Mouse (Mus musculus): Measurements from ENCODE around the gene Col27a1. TPM values are rescaled to one million over a fixed set of nuclear protein-coding genes. Genes with fewer than 3 reads are reported as not detected.

Col27a1 gene
- polyA plus RNA-seq, 1 experiment from 2014 or later = 5.0 TPM

- no peak for ATAC-seq
- Histone ChIP-seq H3K27ac (ENCODE audit: low read depth, low read length) (no peak overlapping the region), H3K4me2 (replicated peaks; ENCODE audit: low read depth) (no peak overlapping the region), H3K4me1 (replicated peaks; ENCODE audit: control insufficient read depth, insufficient read depth, low read length) (no peaks in the 10 kb centered on the region), H3K9me3 (ENCODE audit: control insufficient read depth) (no peaks in the 10 kb centered on the region), H3K4me3 (ENCODE audit: low read depth, low read length) (no peak overlapping the region), H3K9ac (ENCODE audit: low read depth, low read length) (no peak overlapping the region), H3K36me3 (ENCODE audit: control insufficient read depth, insufficient read depth) (peaks cover 8% of the 10 kb centered on the region; the same call in 1 of the 2 replicates), H3K27me3 (replicated peaks; ENCODE audit: control insufficient read depth, insufficient read depth, low read length) (no peaks in the 10 kb centered on the region)
- WGBS = 56% methylated on average over 2 of the region's 2 CpGs
- TF ChIP-seq CTCF (IDR thresholded peaks at IDR 0.05; ENCODE audit: low read depth) = no peak
Observed at GRCm38 (mm10) chr4:63290081-63290480, 76.3 kb downstream of the Col27a1 start.

- TF ChIP-seq CTCF (IDR thresholded peaks at IDR 0.05; ENCODE audit: low read depth) = 0 out of 2 replicates have a peak, but pooled peaks have one; percentile 9
- Histone ChIP-seq H3K9ac (ENCODE audit: low read depth, low read length) (no peak overlapping the region), H3K27ac (ENCODE audit: low read depth, low read length) (no peak overlapping the region), H3K4me2 (replicated peaks; ENCODE audit: low read depth) (no peak overlapping the region), H3K4me3 (ENCODE audit: low read depth, low read length) (no peak overlapping the region), H3K27me3 (replicated peaks; ENCODE audit: control insufficient read depth, insufficient read depth, low read length) (no peaks in the 10 kb centered on the region), H3K4me1 (replicated peaks; ENCODE audit: control insufficient read depth, insufficient read depth, low read length) (no peaks in the 10 kb centered on the region), H3K36me3 (ENCODE audit: control insufficient read depth, insufficient read depth) (0 out of 2 replicates have a peak, but pooled peaks cover 3% of the 10 kb centered on the region), H3K9me3 (ENCODE audit: control insufficient read depth) (no peaks in the 10 kb centered on the region)
- WGBS = 55% methylated on average over 7 of the region's 7 CpGs
- ATAC-seq = peak; percentile 31; the same call in 1 of the 2 replicates
Observed at GRCm38 (mm10) chr4:63291075-63291474, 77.3 kb downstream of the Col27a1 start.

GRCm38 (mm10) chr4:63291658-63292057, 77.9 kb downstream of the Col27a1 start:
- no peak for TF ChIP-seq CTCF (IDR thresholded peaks at IDR 0.05; ENCODE audit: low read depth)
- Histone ChIP-seq H3K27me3 (replicated peaks; ENCODE audit: control insufficient read depth, insufficient read depth, low read length) (no peaks in the 10 kb centered on the region), H3K27ac (ENCODE audit: low read depth, low read length) (no peak overlapping the region), H3K4me1 (replicated peaks; ENCODE audit: control insufficient read depth, insufficient read depth, low read length) (no peaks in the 10 kb centered on the region), H3K4me3 (ENCODE audit: low read depth, low read length) (no peak overlapping the region), H3K9ac (ENCODE audit: low read depth, low read length) (no peak overlapping the region), H3K36me3 (ENCODE audit: control insufficient read depth, insufficient read depth) (0 out of 2 replicates have a peak, but pooled peaks cover 3% of the 10 kb centered on the region), H3K4me2 (replicated peaks; ENCODE audit: low read depth) (no peak overlapping the region), H3K9me3 (ENCODE audit: control insufficient read depth) (no peaks in the 10 kb centered on the region)
- 94% methylated on average over 4 of the region's 4 CpGs for WGBS
- no peak for ATAC-seq

- TF ChIP-seq CTCF (IDR thresholded peaks at IDR 0.05; ENCODE audit: low read depth) = no peak
- Histone ChIP-seq H3K9me3 (ENCODE audit: control insufficient read depth) (no peaks in the 10 kb centered on the region), H3K36me3 (ENCODE audit: control insufficient read depth, insufficient read depth) (0 out of 2 replicates have a peak, but pooled peaks cover 3% of the 10 kb centered on the region), H3K27ac (ENCODE audit: low read depth, low read length) (no peak overlapping the region), H3K9ac (ENCODE audit: low read depth, low read length) (no peak overlapping the region), H3K27me3 (replicated peaks; ENCODE audit: control insufficient read depth, insufficient read depth, low read length) (no peaks in the 10 kb centered on the region), H3K4me1 (replicated peaks; ENCODE audit: control insufficient read depth, insufficient read depth, low read length) (no peaks in the 10 kb centered on the region), H3K4me3 (ENCODE audit: low read depth, low read length) (no peak overlapping the region), H3K4me2 (replicated peaks; ENCODE audit: low read depth) (no peak overlapping the region)
- ATAC-seq = no peak
- 95% methylated on average over 1 of the region's 1 CpGs for WGBS
Observed at GRCm38 (mm10) chr4:63295641-63296040, 81.8 kb downstream of the Col27a1 start.

- no peak for ATAC-seq
- no peak for TF ChIP-seq CTCF (IDR thresholded peaks at IDR 0.05; ENCODE audit: low read depth)
- WGBS = 58% methylated on average over 3 of the region's 3 CpGs
- H3K4me2 ChIP-seq (replicated peaks; ENCODE audit: low read depth) = no peak overlapping the region
- no peak overlapping the region for H3K4me3 ChIP-seq (ENCODE audit: low read depth, low read length)
- H3K27ac ChIP-seq (ENCODE audit: low read depth, low read length) = no peak overlapping the region
- H3K4me1 ChIP-seq (replicated peaks; ENCODE audit: control insufficient read depth, insufficient read depth, low read length) = no peaks in the 10 kb centered on the region
- H3K9me3 ChIP-seq (ENCODE audit: control insufficient read depth) = no peaks in the 10 kb centered on the region
- H3K36me3 ChIP-seq (ENCODE audit: control insufficient read depth, insufficient read depth) = 0 out of 2 replicates have a peak, but pooled peaks cover 3% of the 10 kb centered on the region
- H3K9ac ChIP-seq (ENCODE audit: low read depth, low read length) = no peak overlapping the region
- no peaks in the 10 kb centered on the region for H3K27me3 ChIP-seq (replicated peaks; ENCODE audit: control insufficient read depth, insufficient read depth, low read length)
Observed at GRCm38 (mm10) chr4:63296263-63296662, 82.5 kb downstream of the Col27a1 start.

GRCm38 (mm10) chr4:63296876-63297275, 83.1 kb downstream of the Col27a1 start:
- H3K36me3 ChIP-seq (ENCODE audit: control insufficient read depth, insufficient read depth) = peaks cover 5% of the 10 kb centered on the region; the same call in 1 of the 2 replicates
- no peak overlapping the region for H3K4me2 ChIP-seq (replicated peaks; ENCODE audit: low read depth)
- H3K4me3 ChIP-seq (ENCODE audit: low read depth, low read length) = no peak overlapping the region
- WGBS = 70% methylated on average over 8 of the region's 8 CpGs
- no peaks in the 10 kb centered on the region for H3K9me3 ChIP-seq (ENCODE audit: control insufficient read depth)
- ATAC-seq = no peak
- no peaks in the 10 kb centered on the region for H3K4me1 ChIP-seq (replicated peaks; ENCODE audit: control insufficient read depth, insufficient read depth, low read length)
- TF ChIP-seq CTCF (IDR thresholded peaks at IDR 0.05; ENCODE audit: low read depth) = no peak
- no peak overlapping the region for H3K27ac ChIP-seq (ENCODE audit: low read depth, low read length)
- no peaks in the 10 kb centered on the region for H3K27me3 ChIP-seq (replicated peaks; ENCODE audit: control insufficient read depth, insufficient read depth, low read length)
- no peak overlapping the region for H3K9ac ChIP-seq (ENCODE audit: low read depth, low read length)

- peaks cover 10% of the 10 kb centered on the region; the same call in 1 of the 2 replicates for H3K36me3 ChIP-seq (ENCODE audit: control insufficient read depth, insufficient read depth)
- no peaks in the 10 kb centered on the region for H3K27me3 ChIP-seq (replicated peaks; ENCODE audit: control insufficient read depth, insufficient read depth, low read length)
- WGBS = 91% methylated on average over 8 of the region's 8 CpGs
- TF ChIP-seq CTCF (IDR thresholded peaks at IDR 0.05; ENCODE audit: low read depth) = no peak
- H3K27ac ChIP-seq (ENCODE audit: low read depth, low read length) = no peak overlapping the region
- ATAC-seq = no peak
- no peaks in the 10 kb centered on the region for H3K9me3 ChIP-seq (ENCODE audit: control insufficient read depth)
- H3K4me3 ChIP-seq (ENCODE audit: low read depth, low read length) = no peak overlapping the region
- no peak overlapping the region for H3K9ac ChIP-seq (ENCODE audit: low read depth, low read length)
- no peaks in the 10 kb centered on the region for H3K4me1 ChIP-seq (replicated peaks; ENCODE audit: control insufficient read depth, insufficient read depth, low read length)
- H3K4me2 ChIP-seq (replicated peaks; ENCODE audit: low read depth) = no peak overlapping the region
Observed at GRCm38 (mm10) chr4:63298191-63298590, 84.4 kb downstream of the Col27a1 start.
